Mouse (Mus musculus) macrophage (primary cell): Measurements from ENCODE around the gene Ebna1bp2. TPM values are rescaled to one million over a fixed set of nuclear protein-coding genes. Genes with fewer than 3 reads are reported as not detected.

Source experiments
- H3K27ac ChIP-seq: fragments of 350-480 bp; formaldehyde crosslinking; 2 replicates; pipeline ENCODE4 v1.9.0; 2021
- H3K36me3 ChIP-seq: fragments of 350-480 bp; formaldehyde crosslinking; 2 replicates; pipeline ENCODE4 v1.9.0; 2021; ENCODE audit errors: inconsistent target
- H3K4me3 ChIP-seq: fragments of 350-480 bp; formaldehyde crosslinking; 2 replicates; pipeline ENCODE4 v1.9.0; 2021; ENCODE audit errors: inconsistent target
- H3K79me2 ChIP-seq: fragments of 350-480 bp; formaldehyde crosslinking; 2 replicates; pipeline ENCODE4 v1.9.0; 2021; ENCODE audit errors: inconsistent target
- WGBS: methylation state at CpG from one replicate; pipeline ENCODE4 v1.1.7; 2026; ENCODE audit warnings: inconsistent platforms; ENCODE audit not compliant: missing documents; 5-methylcytosine and 5-hydroxymethylcytosine counted together
- polyA plus RNA-seq: library from polyadenylated mRNA; stranded (reverse); fragments of 250-400 nt; gene quantifications from 3 replicates; pipeline ENCODE4 v1.2.4, GENCODE M21; 2018; ENCODE audit warnings: inconsistent platforms

Ebna1bp2 gene
- polyA plus RNA-seq, 1 experiment from 2014 or later, result 41.6 TPM

- Histone ChIP-seq H3K4me3 (no peak overlapping the region), H3K27ac (no peak overlapping the region), H3K36me3 (no peaks in the 10 kb centered on the region), H3K79me2 (no peaks in the 10 kb centered on the region)
- WGBS, result 48% methylated on average over 20 of the region's 20 CpGs
Measured at GRCm38 (mm10) chr4:118642346-118643190, 22.0 kb downstream of the Ebna1bp2 start.

GRCm38 (mm10) chr4:118645234-118645633, 24.6 kb downstream of the Ebna1bp2 start:
- 8% methylated on average over 2 of the region's 2 CpGs for WGBS
- H3K4me3 ChIP-seq, result no peak overlapping the region
- H3K27ac ChIP-seq, result no peak overlapping the region
- H3K36me3 ChIP-seq, result no peaks in the 10 kb centered on the region
- no peaks in the 10 kb centered on the region for H3K79me2 ChIP-seq

GRCm38 (mm10) chr4:118658652-118659051, 38.1 kb downstream of the Ebna1bp2 start, which contains the start of gene Olfr62:
Gene Olfr62 (plus strand): TSS chr4:118658952.
- Histone ChIP-seq H3K79me2 (no peaks in the 10 kb centered on the region), H3K27ac (no peak within 1 kb of the TSS), H3K4me3 (no peak within 1 kb of the TSS), H3K36me3 (no peaks in the 10 kb centered on the region)

Other genes with a start within 250 kb of the Ebna1bp2 start
- 3.0 to 9.6 TPM (median 5.2 TPM) in 3 replicates for gene Szt2, start 211.5 kb upstream of the Ebna1bp2 start, polyA plus RNA-seq
- gene Med8, start 211.5 kb upstream of the Ebna1bp2 start, polyA plus RNA-seq, result 69.4 to 89.5 TPM (median 85.4 TPM) in 3 replicates
- 152 to 208 TPM (median 177 TPM) in 3 replicates for gene Elovl1, start 192.7 kb upstream of the Ebna1bp2 start, polyA plus RNA-seq
- 0.63 to 3.8 TPM (median 2.6 TPM) in 3 replicates for gene Cdc20, start 183.4 kb upstream of the Ebna1bp2 start, polyA plus RNA-seq
- 0.26 TPM in 1 of 3 replicates, not detected in the others for gene Mpl, start 163.3 kb upstream of the Ebna1bp2 start, polyA plus RNA-seq
- not detected in 3 replicates for gene Tie1, start 130.7 kb upstream of the Ebna1bp2 start, polyA plus RNA-seq
- gene 2610528J11Rik, start 93.8 kb upstream of the Ebna1bp2 start, polyA plus RNA-seq, result not detected in 3 replicates
- gene Tmem125, start 76.8 kb upstream of the Ebna1bp2 start, polyA plus RNA-seq, result not detected in 3 replicates
- not detected in 3 replicates for gene Cfap57, start within 50 bp of the Ebna1bp2 start, polyA plus RNA-seq
- gene Olfr62, start 38.2 kb downstream of the Ebna1bp2 start, polyA plus RNA-seq, result not detected in 3 replicates
- not detected in 3 replicates for gene Olfr1342, start 72.0 kb downstream of the Ebna1bp2 start, polyA plus RNA-seq
- not detected in 3 replicates for gene Olfr1341, start 82.7 kb downstream of the Ebna1bp2 start, polyA plus RNA-seq
- gene Olfr1340, start 99.3 kb downstream of the Ebna1bp2 start, polyA plus RNA-seq, result not detected in 3 replicates
- not detected in 3 replicates for gene Olfr1339, start 111.4 kb downstream of the Ebna1bp2 start, polyA plus RNA-seq
- not detected in 3 replicates for gene Olfr1338, start 137.9 kb downstream of the Ebna1bp2 start, polyA plus RNA-seq
- not detected in 3 replicates for gene Olfr1337, start 161.8 kb downstream of the Ebna1bp2 start, polyA plus RNA-seq
- not detected in 3 replicates for gene Olfr1335, start 189.1 kb downstream of the Ebna1bp2 start, polyA plus RNA-seq
- gene Olfr1333, start 215.5 kb downstream of the Ebna1bp2 start, polyA plus RNA-seq, result not detected in 3 replicates
- not detected in 3 replicates for gene Olfr1331, start 243.8 kb downstream of the Ebna1bp2 start, polyA plus RNA-seq